Mouse (Mus musculus): ENCODE results near the gene Bsg. TPM values are rescaled to one million over a fixed set of nuclear protein-coding genes. Genes with fewer than 3 reads are reported as not detected.

The Bsg gene
- total and polyA plus RNA-seq, 3 experiments = 318 to 700 (median 346) TPM

GRCm38 (mm10) chr10:79716988-79717355 lies 12.7 kb downstream of the Bsg start:
- peaks cover 0 to 8% of the 10 kb centered on the region in 2 experiments; a peak in 2 of 4 replicates for H3K4me1 ChIP-seq (ENCODE audit: control insufficient read depth in 1 of 2, insufficient read depth in 2 of 2, low read length in 2 of 2)
- H3K27ac ChIP-seq (ENCODE audit: control insufficient read depth, low read depth, low read length) = no peak overlapping the region
- H3K79me2 ChIP-seq (ENCODE audit: control insufficient read depth, insufficient read depth, low read length, poor library complexity) = no peaks in the 10 kb centered on the region
- H3K27me3 ChIP-seq (ENCODE audit: control insufficient read depth in 1 of 2, insufficient read depth in 2 of 2, low read length in 2 of 2) = peaks cover 0 to 2% of the 10 kb centered on the region in 2 experiments; a peak in 2 of 4 replicates
- DNase-seq (ENCODE audit: low read depth, low spot score) = peak; percentile 48
- H3K9ac ChIP-seq (ENCODE audit: control insufficient read depth, low read depth, low read length, poor library complexity, severe bottlenecking) = peak overlapping the region; percentile 56
- H3K9me3 ChIP-seq (replicated peaks; ENCODE audit: insufficient read depth, low read length) = no peaks in the 10 kb centered on the region
- TF ChIP-seq NRF1 (IDR thresholded peaks at IDR 0.05; ENCODE audit: insufficient read depth, low read depth, low read length, poor library complexity, severe bottlenecking) (no peak), CHD2 (IDR thresholded peaks at IDR 0.05; ENCODE audit: low read length) (no peak), MAX (IDR thresholded peaks at IDR 0.05; ENCODE audit: low read length) (no peak), USF2 (IDR thresholded peaks at IDR 0.05; ENCODE audit: borderline replicate concordance in 1 of 2, insufficient read depth in 1 of 2, low read depth in 1 of 2, low read length in 2 of 2) (no peak), ETS1 (IDR thresholded peaks at IDR 0.05; ENCODE audit: low read depth, low read length) (no peak), MEF2A (IDR thresholded peaks at IDR 0.05; ENCODE audit: extremely low read depth, insufficient replicate concordance, low read depth, low read length, poor library complexity, severe bottlenecking) (no peak), ZKSCAN1 (IDR thresholded peaks at IDR 0.05; ENCODE audit: low read depth, low read length) (no peak), UBTF (IDR thresholded peaks at IDR 0.05; ENCODE audit: borderline replicate concordance, insufficient read depth, low read depth, low read length) (no peak), NELFE (IDR thresholded peaks at IDR 0.05; ENCODE audit: low read depth, low read length) (no peak), ZC3H11A (IDR thresholded peaks at IDR 0.05; ENCODE audit: low read depth, low read length) (no peak), CHD1 (IDR thresholded peaks at IDR 0.05; ENCODE audit: low read depth, low read length) (no peak), GABPA (IDR thresholded peaks at IDR 0.05; ENCODE audit: low read depth, low read length) (no peak), RAD21 (IDR thresholded peaks at IDR 0.05; ENCODE audit: low read depth, low read length) (no peak)
- H3K4me3 ChIP-seq (ENCODE audit: control insufficient read depth in 1 of 2, insufficient read depth in 1 of 2, low read depth in 2 of 2, low read length in 2 of 2) = peak overlapping the region; percentile 54 to 63; a peak in 3 of 4 replicates
- H3K36me3 ChIP-seq (ENCODE audit: control insufficient read depth in 1 of 2, insufficient read depth in 2 of 2, low read length in 2 of 2) = peaks cover 0 to 6% of the 10 kb centered on the region in 2 experiments; a peak in 2 of 4 replicates

DNA sequence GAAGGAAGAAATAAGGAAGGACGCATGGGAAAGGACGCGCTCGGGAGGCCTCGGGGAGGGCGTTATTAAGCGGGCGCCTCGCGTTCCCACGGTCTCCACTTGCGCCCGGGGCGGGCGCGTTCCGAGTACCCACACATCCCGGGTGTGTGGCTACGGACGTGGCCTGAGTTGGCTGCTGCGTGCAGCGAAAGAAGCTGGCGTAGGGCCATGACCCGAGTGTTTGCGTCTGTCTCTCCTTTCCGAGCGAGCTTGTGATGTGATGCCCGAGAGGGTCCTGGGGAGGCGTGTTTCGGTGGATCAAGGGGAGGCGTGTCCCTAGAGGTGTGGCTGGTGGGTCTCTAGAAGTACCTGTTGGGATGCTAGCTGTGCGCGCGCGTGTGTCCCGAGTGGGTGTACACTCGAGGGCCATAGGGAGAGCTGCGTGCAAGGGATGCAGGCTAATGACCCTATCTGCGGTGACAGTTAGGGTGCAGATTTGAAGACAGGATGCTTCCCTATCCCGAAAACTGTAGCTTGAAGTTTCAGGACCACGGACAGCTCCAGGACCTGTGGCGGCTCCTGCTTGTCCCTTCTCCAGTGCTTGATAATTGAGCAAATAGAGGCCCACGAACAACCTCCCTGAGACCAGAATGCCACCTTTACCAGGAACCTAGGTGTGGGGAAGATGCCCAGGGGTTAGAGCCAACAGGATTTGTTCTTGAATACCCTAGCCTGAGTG lies 13.5 kb downstream of the Bsg start:
- H3K36me3 ChIP-seq (ENCODE audit: control insufficient read depth in 1 of 2, insufficient read depth in 2 of 2, low read length in 2 of 2) = peaks cover 0 to 2% of the 10 kb centered on the region in 2 experiments; a peak in 2 of 4 replicates
- no peak overlapping the region for H3K27ac ChIP-seq (ENCODE audit: control insufficient read depth, low read depth, low read length)
- no peaks in the 10 kb centered on the region for H3K9me3 ChIP-seq (replicated peaks; ENCODE audit: insufficient read depth, low read length)
- H3K9ac ChIP-seq (ENCODE audit: control insufficient read depth, low read depth, low read length, poor library complexity, severe bottlenecking) = no peak overlapping the region
- peak; percentile 89 for DNase-seq (ENCODE audit: low read depth, low spot score)
- peaks cover 0 to 3% of the 10 kb centered on the region in 2 experiments; a peak in 2 of 4 replicates for H3K4me1 ChIP-seq (ENCODE audit: control insufficient read depth in 1 of 2, insufficient read depth in 2 of 2, low read length in 2 of 2)
- H3K79me2 ChIP-seq (ENCODE audit: control insufficient read depth, insufficient read depth, low read length, poor library complexity) = no peaks in the 10 kb centered on the region
- no peak overlapping the region for H3K4me3 ChIP-seq (ENCODE audit: control insufficient read depth in 1 of 2, insufficient read depth in 1 of 2, low read depth in 2 of 2, low read length in 2 of 2)
- peak; percentile 84 for TF ChIP-seq MXI1 (IDR thresholded peaks at IDR 0.05; ENCODE audit: low read depth, low read length)
- peak; percentile 95 for TF ChIP-seq SIN3A (IDR thresholded peaks at IDR 0.05; ENCODE audit: low read length)
- TF ChIP-seq NRF1 (IDR thresholded peaks at IDR 0.05; ENCODE audit: insufficient read depth, low read depth, low read length, poor library complexity, severe bottlenecking) = no peak
- TF ChIP-seq HCFC1 (IDR thresholded peaks at IDR 0.05; ENCODE audit: low read depth, low read length) = no peak
- peaks cover 0 to 2% of the 10 kb centered on the region in 2 experiments; a peak in 2 of 4 replicates for H3K27me3 ChIP-seq (ENCODE audit: control insufficient read depth in 1 of 2, insufficient read depth in 2 of 2, low read length in 2 of 2)
